Mouse (Mus musculus): ENCODE results near the gene Sft2d2. TPM values are rescaled to one million over a fixed set of nuclear protein-coding genes. Genes with fewer than 3 reads are reported as not detected.

Gene Sft2d2
- polyA plus RNA-seq, 1 experiment from 2014 or later, result 19.3 TPM

GRCm38 (mm10) chr1:165192714-165193264 lies 1.4 kb downstream of the Sft2d2 start:
- peaks cover 4% of the 10 kb centered on the region; the same call in 1 of the 2 replicates for H3K36me3 ChIP-seq (ENCODE audit: insufficient read depth, low read length)
- peak overlapping the region; percentile 85 for H3K27ac ChIP-seq (ENCODE audit: low read length)
- TF ChIP-seq CTCF (IDR thresholded peaks at IDR 0.05) (no peak), EP300 (IDR thresholded peaks at IDR 0.05) (no peak)
- H3K4me1 ChIP-seq (ENCODE audit: insufficient read depth, low read depth, low read length), result peaks cover 8% of the 10 kb centered on the region; the same call in 1 of the 2 replicates
- H3K27me3 ChIP-seq (replicated peaks; ENCODE audit: insufficient read depth, low read length), result no peaks in the 10 kb centered on the region
- peak overlapping the region; percentile 70 for H3K4me2 ChIP-seq (replicated peaks; ENCODE audit: low read depth, low read length)
- WGBS, result 43% methylated on average over 10 of the region's 10 CpGs
- no peaks in the 10 kb centered on the region for H3K9me3 ChIP-seq (ENCODE audit: low read length)
- no peak for ATAC-seq
- DNase-seq (ENCODE audit: low spot score), result no peak
- peak overlapping the region; percentile 68 for H3K4me3 ChIP-seq (ENCODE audit: low read depth, low read length)
- peak overlapping the region; percentile 62; the same call in 1 of the 2 replicates for H3K9ac ChIP-seq (replicated peaks; ENCODE audit: low read depth)

- WGBS, result 73% methylated on average over 4 of the region's 4 CpGs
- ATAC-seq (no peak), DNase-seq (ENCODE audit: low spot score) (no peak)
- peak overlapping the region; percentile 70; the same call in 1 of the 2 replicates for H3K4me2 ChIP-seq (replicated peaks; ENCODE audit: low read depth, low read length)
- no peaks in the 10 kb centered on the region for H3K9me3 ChIP-seq (ENCODE audit: low read length)
- TF ChIP-seq CTCF (IDR thresholded peaks at IDR 0.05) (no peak), EP300 (IDR thresholded peaks at IDR 0.05) (no peak)
- no peaks in the 10 kb centered on the region for H3K27me3 ChIP-seq (replicated peaks; ENCODE audit: insufficient read depth, low read length)
- no peak overlapping the region for H3K4me3 ChIP-seq (ENCODE audit: low read depth, low read length)
- peaks cover 4% of the 10 kb centered on the region; the same call in 1 of the 2 replicates for H3K36me3 ChIP-seq (ENCODE audit: insufficient read depth, low read length)
- peaks cover 8% of the 10 kb centered on the region; the same call in 1 of the 2 replicates for H3K4me1 ChIP-seq (ENCODE audit: insufficient read depth, low read depth, low read length)
- no peak overlapping the region for H3K9ac ChIP-seq (replicated peaks; ENCODE audit: low read depth)
- peak overlapping the region; percentile 57 for H3K27ac ChIP-seq (ENCODE audit: low read length)
These were observed 2.1 kb downstream of the Sft2d2 start for GRCm38 (mm10) chr1:165192102-165192501.

GRCm38 (mm10) chr1:165191611-165192010 lies 2.6 kb downstream of the Sft2d2 start:
- Histone ChIP-seq H3K4me3 (ENCODE audit: low read depth, low read length) (no peak overlapping the region), H3K4me2 (replicated peaks; ENCODE audit: low read depth, low read length) (peak overlapping the region; percentile 32; the same call in 1 of the 2 replicates), H3K9ac (replicated peaks; ENCODE audit: low read depth) (peak overlapping the region; percentile 32; the same call in 1 of the 2 replicates), H3K36me3 (ENCODE audit: insufficient read depth, low read length) (peaks cover 6% of the 10 kb centered on the region; the same call in 1 of the 2 replicates), H3K27me3 (replicated peaks; ENCODE audit: insufficient read depth, low read length) (no peaks in the 10 kb centered on the region), H3K9me3 (ENCODE audit: low read length) (no peaks in the 10 kb centered on the region), H3K27ac (ENCODE audit: low read length) (peak overlapping the region; percentile 57), H3K4me1 (ENCODE audit: insufficient read depth, low read depth, low read length) (peaks cover 8% of the 10 kb centered on the region; the same call in 1 of the 2 replicates)
- 59% methylated on average over 13 of the region's 13 CpGs for WGBS
- TF ChIP-seq CTCF (IDR thresholded peaks at IDR 0.05) (no peak), EP300 (IDR thresholded peaks at IDR 0.05) (no peak)
- ATAC-seq, result no peak
- no peak for DNase-seq (ENCODE audit: low spot score)

GRCm38 (mm10) chr1:165190571-165191273 lies 3.5 kb downstream of the Sft2d2 start:
- Histone ChIP-seq H3K27ac (ENCODE audit: low read length) (no peak overlapping the region), H3K9ac (replicated peaks; ENCODE audit: low read depth) (no peak overlapping the region), H3K4me2 (replicated peaks; ENCODE audit: low read depth, low read length) (no peak overlapping the region), H3K36me3 (ENCODE audit: insufficient read depth, low read length) (peaks cover 9% of the 10 kb centered on the region; the same call in 1 of the 2 replicates), H3K27me3 (replicated peaks; ENCODE audit: insufficient read depth, low read length) (no peaks in the 10 kb centered on the region), H3K4me1 (ENCODE audit: insufficient read depth, low read depth, low read length) (peaks cover 8% of the 10 kb centered on the region; the same call in 1 of the 2 replicates), H3K9me3 (ENCODE audit: low read length) (no peaks in the 10 kb centered on the region), H3K4me3 (ENCODE audit: low read depth, low read length) (no peak overlapping the region)
- no peak for TF ChIP-seq EP300 (IDR thresholded peaks at IDR 0.05)
- TF ChIP-seq CTCF (IDR thresholded peaks at IDR 0.05), result no peak
- DNase-seq (ENCODE audit: low spot score) (no peak), ATAC-seq (no peak)
- 84% methylated on average over 10 of the region's 10 CpGs for WGBS

- WGBS, result 76% methylated on average over 6 of the region's 6 CpGs
- TF ChIP-seq EP300 (IDR thresholded peaks at IDR 0.05) (no peak), CTCF (IDR thresholded peaks at IDR 0.05) (no peak)
- Histone ChIP-seq H3K36me3 (ENCODE audit: insufficient read depth, low read length) (peaks cover 9% of the 10 kb centered on the region; the same call in 1 of the 2 replicates), H3K9ac (replicated peaks; ENCODE audit: low read depth) (no peak overlapping the region), H3K4me1 (ENCODE audit: insufficient read depth, low read depth, low read length) (peaks cover 6% of the 10 kb centered on the region; the same call in 1 of the 2 replicates), H3K4me2 (replicated peaks; ENCODE audit: low read depth, low read length) (no peak overlapping the region), H3K27me3 (replicated peaks; ENCODE audit: insufficient read depth, low read length) (no peaks in the 10 kb centered on the region), H3K4me3 (ENCODE audit: low read depth, low read length) (no peak overlapping the region), H3K9me3 (ENCODE audit: low read length) (no peaks in the 10 kb centered on the region), H3K27ac (ENCODE audit: low read length) (no peak overlapping the region)
- ATAC-seq, result no peak
- no peak for DNase-seq (ENCODE audit: low spot score)
These were observed 4.2 kb downstream of the Sft2d2 start for GRCm38 (mm10) chr1:165190068-165190467.

GRCm38 (mm10) chr1:165188806-165189580 lies 5.2 kb downstream of the Sft2d2 start:
- no peak overlapping the region for H3K27ac ChIP-seq (ENCODE audit: low read length)
- WGBS, result 69% methylated on average over 10 of the region's 10 CpGs
- ATAC-seq, result no peak
- no peak for DNase-seq (ENCODE audit: low spot score)
- no peaks in the 10 kb centered on the region for H3K9me3 ChIP-seq (ENCODE audit: low read length)
- no peak overlapping the region for H3K4me2 ChIP-seq (replicated peaks; ENCODE audit: low read depth, low read length)
- no peak overlapping the region for H3K4me3 ChIP-seq (ENCODE audit: low read depth, low read length)
- H3K9ac ChIP-seq (replicated peaks; ENCODE audit: low read depth), result no peak overlapping the region
- H3K4me1 ChIP-seq (ENCODE audit: insufficient read depth, low read depth, low read length), result peaks cover 3% of the 10 kb centered on the region; the same call in 1 of the 2 replicates
- TF ChIP-seq EP300 (IDR thresholded peaks at IDR 0.05), result no peak
- no peak for TF ChIP-seq CTCF (IDR thresholded peaks at IDR 0.05)
- H3K36me3 ChIP-seq (ENCODE audit: insufficient read depth, low read length), result peaks cover 9% of the 10 kb centered on the region; the same call in 1 of the 2 replicates
- no peaks in the 10 kb centered on the region for H3K27me3 ChIP-seq (replicated peaks; ENCODE audit: insufficient read depth, low read length)

All from lung, postnatal 0 days (tissue).